Mouse (Mus musculus) myocyte (in vitro differentiated cells): ENCODE measurements around the gene Parp6. TPM values are rescaled to one million over a fixed set of nuclear protein-coding genes. Genes with fewer than 3 reads are reported as not detected.

ENCODE experiments used
- H3K27me3 ChIP-seq: one replicate; pipeline ENCODE4 v1.6.1; 2011; ENCODE audit not compliant: control insufficient read depth, insufficient read depth, insufficient read length
- H3K36me3 ChIP-seq: one replicate; pipeline ENCODE4 v1.6.1; 2011; ENCODE audit not compliant: control insufficient read depth, insufficient read depth
- H3K4me2 ChIP-seq: one replicate; pipeline ENCODE4 v1.6.1; 2011; ENCODE audit warnings: low read depth, control low read depth
- H3K4me3 ChIP-seq: one replicate; pipeline ENCODE4 v1.5.1; 2011; ENCODE audit warnings: mild to moderate bottlenecking, control low read depth, moderate library complexity
- H3K79me2 ChIP-seq: one replicate; pipeline ENCODE4 v1.6.1; 2011; ENCODE audit not compliant: control insufficient read depth, insufficient read depth
- H3ac ChIP-seq: one replicate; pipeline ENCODE4 v1.6.1; 2011; ENCODE audit not compliant: control insufficient read depth, insufficient read length
- CEBPB ChIP-seq: IDR thresholded peaks from 2 replicates; pipeline ENCODE4 v1.6.1; 2011; ENCODE audit warnings: mild to moderate bottlenecking, moderate library complexity; ENCODE audit not compliant: poor library complexity, insufficient read depth, severe bottlenecking
- E2F4 ChIP-seq: IDR thresholded peaks from one replicate; pipeline ENCODE4 v1.6.1; 2011; ENCODE audit warnings: mild to moderate bottlenecking, control low read depth, moderate library complexity; ENCODE audit not compliant: insufficient read depth
- MAX ChIP-seq: IDR thresholded peaks from one replicate; pipeline ENCODE4 v1.6.1; 2011; ENCODE audit warnings: low read depth, mild to moderate bottlenecking, control low read depth
- MYOD1 ChIP-seq, 3 experiments: IDR thresholded peaks; one replicate each; pipeline ENCODE4 v1.6.1; 2011; ENCODE audit warnings: control low read depth in 2 of 3, low read depth in 2 of 3, mild to moderate bottlenecking in 2 of 3, moderate library complexity in 1 of 3; ENCODE audit not compliant: insufficient read length in 2 of 3, control insufficient read depth in 1 of 3
- MYOG ChIP-seq, 3 experiments: IDR thresholded peaks; one replicate each; pipeline ENCODE4 v1.6.1; 2011; ENCODE audit warnings: control low read depth in 2 of 3, low read depth in 2 of 3, mild to moderate bottlenecking in 2 of 3; ENCODE audit not compliant: insufficient read length in 2 of 3, control insufficient read depth in 1 of 3, insufficient read depth in 1 of 3
- POLR2A ChIP-seq: IDR thresholded peaks from one replicate; pipeline ENCODE4 v1.6.1; 2011; ENCODE audit warnings: low read depth, mild to moderate bottlenecking, control low read depth, moderate library complexity; ENCODE audit not compliant: insufficient read length
- POLR2AphosphoS2 ChIP-seq: IDR thresholded peaks from one replicate; pipeline ENCODE4 v1.6.1; 2011; ENCODE audit warnings: low read depth, control low read depth; ENCODE audit not compliant: insufficient read length
- REST ChIP-seq: IDR thresholded peaks from one replicate; pipeline ENCODE4 v1.6.1; 2011; ENCODE audit warnings: mild to moderate bottlenecking, control low read depth, moderate library complexity; ENCODE audit not compliant: insufficient read depth, insufficient read length
- SRF ChIP-seq: IDR thresholded peaks from one replicate; pipeline ENCODE4 v1.6.1; 2011; ENCODE audit warnings: low read depth; ENCODE audit not compliant: control insufficient read depth, insufficient read length
- TCF12 ChIP-seq: IDR thresholded peaks from one replicate; pipeline ENCODE4 v1.6.1; 2011; ENCODE audit warnings: mild to moderate bottlenecking, control low read depth; ENCODE audit not compliant: poor library complexity, insufficient read depth, severe bottlenecking
- TCF3 ChIP-seq: IDR thresholded peaks from one replicate; pipeline ENCODE4 v1.6.1; 2011; ENCODE audit warnings: low read depth, control low read depth; ENCODE audit not compliant: insufficient read length
- USF1 ChIP-seq: IDR thresholded peaks from one replicate; pipeline ENCODE4 v1.6.1; 2011; ENCODE audit warnings: low read depth, mild to moderate bottlenecking, control low read depth, moderate library complexity
- polyA plus RNA-seq: library from polyadenylated mRNA; unstranded; fragments of >200 nt; fragmentation: generic; extraction: Trizol; gene quantifications from one replicate; pipeline ENCODE4 v1.2.1, GENCODE M21; 2012; ENCODE audit warnings: missing spikeins

Gene Parp6
- polyA plus RNA-seq, 1 experiment: 11.4 TPM

GRCm38 (mm10) chr9:59666016-59666415, 48.9 kb downstream of the Parp6 start:
- TF ChIP-seq POLR2A (no peak), SRF (no peak), TCF12 (no peak), REST (no peak), POLR2AphosphoS2 (no peak), E2F4 (no peak), MYOG (IDR thresholded peaks at IDR 0.05; ENCODE audit: control insufficient read depth in 1 of 3, insufficient read depth in 1 of 3, insufficient read length in 2 of 3, low read depth in 2 of 3) (no peak), MYOD1 (IDR thresholded peaks at IDR 0.05; ENCODE audit: control insufficient read depth in 1 of 3, insufficient read length in 2 of 3, low read depth in 2 of 3) (no peak)
- Histone ChIP-seq H3ac (no peak overlapping the region), H3K36me3 (peaks cover 71% of the 10 kb centered on the region), H3K4me2 (no peak overlapping the region), H3K4me3 (no peak overlapping the region), H3K79me2 (peaks cover 79% of the 10 kb centered on the region), H3K27me3 (no peaks in the 10 kb centered on the region)

GRCm38 (mm10) chr9:59666813-59667212, 49.7 kb downstream of the Parp6 start:
- no peak for TF ChIP-seq CEBPB
- no peak for TF ChIP-seq MYOD1 (IDR thresholded peaks at IDR 0.05; ENCODE audit: control insufficient read depth in 1 of 3, insufficient read length in 2 of 3, low read depth in 2 of 3)
- no peak for TF ChIP-seq USF1
- no peak for TF ChIP-seq REST
- Histone ChIP-seq H3K79me2 (peaks cover 71% of the 10 kb centered on the region), H3K27me3 (no peaks in the 10 kb centered on the region), H3ac (no peak overlapping the region), H3K4me2 (no peak overlapping the region), H3K4me3 (no peak overlapping the region), H3K36me3 (peaks cover 77% of the 10 kb centered on the region)

- Histone ChIP-seq H3K36me3 (peaks cover 81% of the 10 kb centered on the region), H3ac (no peak overlapping the region), H3K4me3 (no peak overlapping the region), H3K79me2 (peaks cover 66% of the 10 kb centered on the region), H3K27me3 (no peaks in the 10 kb centered on the region), H3K4me2 (peak overlapping the region; percentile 26)
- no peak for TF ChIP-seq TCF3
- no peak for TF ChIP-seq SRF
- no peak for TF ChIP-seq E2F4
- TF ChIP-seq MAX: no peak
- no peak for TF ChIP-seq REST
- peak; percentile 52 for TF ChIP-seq POLR2AphosphoS2
- TF ChIP-seq MYOD1 (IDR thresholded peaks at IDR 0.05; ENCODE audit: control insufficient read depth in 1 of 3, insufficient read length in 2 of 3, low read depth in 2 of 3): no peak
- TF ChIP-seq MYOG (IDR thresholded peaks at IDR 0.05; ENCODE audit: control insufficient read depth in 1 of 3, insufficient read depth in 1 of 3, insufficient read length in 2 of 3, low read depth in 2 of 3): peak in 1 of 3 experiments; percentile 20
- no peak for TF ChIP-seq CEBPB
Observed at GRCm38 (mm10) chr9:59667250-59667649, 50.2 kb downstream of the Parp6 start.

GRCm38 (mm10) chr9:59667904-59668303, 50.8 kb downstream of the Parp6 start:
- H3K4me3 ChIP-seq: no peak overlapping the region
- no peak overlapping the region for H3ac ChIP-seq
- H3K79me2 ChIP-seq: peaks cover 60% of the 10 kb centered on the region
- H3K27me3 ChIP-seq: no peaks in the 10 kb centered on the region
- peaks cover 88% of the 10 kb centered on the region for H3K36me3 ChIP-seq
- TF ChIP-seq USF1: no peak
- no peak for TF ChIP-seq MYOD1 (IDR thresholded peaks at IDR 0.05; ENCODE audit: control insufficient read depth in 1 of 3, insufficient read length in 2 of 3, low read depth in 2 of 3)
- TF ChIP-seq TCF12: no peak
- TF ChIP-seq TCF3: no peak
- TF ChIP-seq SRF: no peak
- TF ChIP-seq POLR2AphosphoS2: no peak
- TF ChIP-seq CEBPB: no peak
- H3K4me2 ChIP-seq: no peak overlapping the region

- no peak for TF ChIP-seq TCF12
- no peak for TF ChIP-seq SRF
- TF ChIP-seq E2F4: no peak
- TF ChIP-seq REST: no peak
- no peak for TF ChIP-seq CEBPB
- TF ChIP-seq POLR2AphosphoS2: no peak
- TF ChIP-seq POLR2A: no peak
- no peak for TF ChIP-seq TCF3
- TF ChIP-seq MYOG (IDR thresholded peaks at IDR 0.05; ENCODE audit: control insufficient read depth in 1 of 3, insufficient read depth in 1 of 3, insufficient read length in 2 of 3, low read depth in 2 of 3): no peak
- no peak for TF ChIP-seq MAX
- no peak for TF ChIP-seq USF1
- TF ChIP-seq MYOD1 (IDR thresholded peaks at IDR 0.05; ENCODE audit: control insufficient read depth in 1 of 3, insufficient read length in 2 of 3, low read depth in 2 of 3): no peak
- Histone ChIP-seq H3K79me2 (peaks cover 54% of the 10 kb centered on the region), H3K27me3 (no peaks in the 10 kb centered on the region), H3ac (no peak overlapping the region), H3K4me3 (no peak overlapping the region), H3K4me2 (no peak overlapping the region), H3K36me3 (peaks cover 88% of the 10 kb centered on the region)
Observed at GRCm38 (mm10) chr9:59668473-59668872, 51.4 kb downstream of the Parp6 start.
